Mouse (Mus musculus): Measurements from ENCODE around the gene Nup188.

The Nup188 gene

GRCm38 (mm10) chr2:30356266-30356665 lies 70.1 kb downstream of the Nup188 start:
- DNase-seq = no peak

- no peak for DNase-seq
Observed at GRCm38 (mm10) chr2:30356906-30357305, 70.7 kb downstream of the Nup188 start.

- no peak for DNase-seq
Observed at GRCm38 (mm10) chr2:30357552-30358510, 71.6 kb downstream of the Nup188 start.

GRCm38 (mm10) chr2:30358533-30359531 lies 72.6 kb downstream of the Nup188 start, which contains the start of gene Sh3glb2:
Sh3glb2 (minus strand) TSS chr2:30359337.
- DNase-seq = peak; percentile 88

- no peak for DNase-seq
Observed at GRCm38 (mm10) chr2:30360626-30361025, 74.4 kb downstream of the Nup188 start.

GRCm38 (mm10) chr2:30362865-30363264 lies 76.7 kb downstream of the Nup188 start:
- no peak for DNase-seq

GRCm38 (mm10) chr2:30363773-30364650 lies 77.8 kb downstream of the Nup188 start, which contains the start of gene Miga2:
Miga2 (plus strand) TSS chr2:30364233.
- peak; percentile 100 for DNase-seq

- DNase-seq = no peak
Observed at GRCm38 (mm10) chr2:30365281-30366069, 79.3 kb downstream of the Nup188 start.

GRCm38 (mm10) chr2:30366203-30366602 lies 80.0 kb downstream of the Nup188 start:
- no peak for DNase-seq

- DNase-seq = no peak
Observed at GRCm38 (mm10) chr2:30371544-30371943, 85.3 kb downstream of the Nup188 start.

GRCm38 (mm10) chr2:30372726-30373125 lies 86.5 kb downstream of the Nup188 start:
- DNase-seq = no peak

- no peak for DNase-seq
Observed at GRCm38 (mm10) chr2:30375893-30376292, 89.7 kb downstream of the Nup188 start.

GRCm38 (mm10) chr2:30377721-30378120 lies 91.5 kb downstream of the Nup188 start:
- DNase-seq = no peak

- DNase-seq = no peak
Observed at GRCm38 (mm10) chr2:30379307-30379706, 93.1 kb downstream of the Nup188 start.

- DNase-seq = no peak
Observed at GRCm38 (mm10) chr2:30380564-30381376, 94.6 kb downstream of the Nup188 start.

- no peak for DNase-seq
Observed at GRCm38 (mm10) chr2:30381377-30381725, 95.2 kb downstream of the Nup188 start.

GRCm38 (mm10) chr2:30384814-30385213 lies 98.6 kb downstream of the Nup188 start:
- no peak for DNase-seq

- no peak for DNase-seq
Observed at GRCm38 (mm10) chr2:30385591-30385990, 99.4 kb downstream of the Nup188 start.

GRCm38 (mm10) chr2:30386913-30387312 lies 100.7 kb downstream of the Nup188 start:
- DNase-seq = no peak

- DNase-seq = no peak
Observed at GRCm38 (mm10) chr2:30389000-30389399, 102.8 kb downstream of the Nup188 start.
